Mouse (Mus musculus) heart, adult 2 months (tissue): Measurements from ENCODE around the gene Tmprss13.

Source experiments
- CTCF ChIP-seq: fragments of 200-600 bp; IDR thresholded peaks from 2 replicates; pipeline ENCODE4 v1.8.1; 2022; ENCODE audit warnings: antibody characterized with exemption, mild to moderate bottlenecking, moderate library complexity
- POLR2A ChIP-seq: fragments of 200-500 bp; IDR thresholded peaks from 2 replicates; pipeline ENCODE4 v1.6.1; 2011; ENCODE audit warnings: mild to moderate bottlenecking, low read depth, low read length, control low read depth; ENCODE audit not compliant: insufficient read depth

- TF ChIP-seq CTCF (no peak), POLR2A (no peak)
These were observed 58.0 kb downstream of the Tmprss13 start for GRCm38 (mm10) chr9:45376883-45377282.
